Mouse (Mus musculus) cortical plate, adult 2 months (tissue): Measurements from ENCODE around the gene Mgmt.

Source experiments
- CTCF ChIP-seq: fragments of 200-500 bp; IDR thresholded peaks from 2 replicates; pipeline ENCODE4 v1.5.1; 2011; ENCODE audit warnings: mild to moderate bottlenecking, control low read depth, low read length; ENCODE audit not compliant: insufficient read depth; ENCODE audit errors: extremely low read depth
- POLR2A ChIP-seq: fragments of 200-500 bp; IDR thresholded peaks from 2 replicates; pipeline ENCODE4 v1.6.1; 2011; ENCODE audit warnings: mild to moderate bottlenecking, low read length, control low read depth; ENCODE audit not compliant: insufficient read depth; ENCODE audit errors: extremely low read depth

GRCm38 (mm10) chr7:137138101-137138500, 243.7 kb downstream of the Mgmt start:
- TF ChIP-seq CTCF (no peak), POLR2A (no peak)
